Mouse (Mus musculus): ENCODE results near the gene Zfp811.
A peak's percentile ranks its signal among the peaks of the same experiment; 100 is the strongest.
"Not testable (repeated sequence)": the region's sequence is repeated elsewhere in the genome, so short reads cannot be mapped to it uniquely, and the experiment has no call there.

Gene Zfp811

DNA sequence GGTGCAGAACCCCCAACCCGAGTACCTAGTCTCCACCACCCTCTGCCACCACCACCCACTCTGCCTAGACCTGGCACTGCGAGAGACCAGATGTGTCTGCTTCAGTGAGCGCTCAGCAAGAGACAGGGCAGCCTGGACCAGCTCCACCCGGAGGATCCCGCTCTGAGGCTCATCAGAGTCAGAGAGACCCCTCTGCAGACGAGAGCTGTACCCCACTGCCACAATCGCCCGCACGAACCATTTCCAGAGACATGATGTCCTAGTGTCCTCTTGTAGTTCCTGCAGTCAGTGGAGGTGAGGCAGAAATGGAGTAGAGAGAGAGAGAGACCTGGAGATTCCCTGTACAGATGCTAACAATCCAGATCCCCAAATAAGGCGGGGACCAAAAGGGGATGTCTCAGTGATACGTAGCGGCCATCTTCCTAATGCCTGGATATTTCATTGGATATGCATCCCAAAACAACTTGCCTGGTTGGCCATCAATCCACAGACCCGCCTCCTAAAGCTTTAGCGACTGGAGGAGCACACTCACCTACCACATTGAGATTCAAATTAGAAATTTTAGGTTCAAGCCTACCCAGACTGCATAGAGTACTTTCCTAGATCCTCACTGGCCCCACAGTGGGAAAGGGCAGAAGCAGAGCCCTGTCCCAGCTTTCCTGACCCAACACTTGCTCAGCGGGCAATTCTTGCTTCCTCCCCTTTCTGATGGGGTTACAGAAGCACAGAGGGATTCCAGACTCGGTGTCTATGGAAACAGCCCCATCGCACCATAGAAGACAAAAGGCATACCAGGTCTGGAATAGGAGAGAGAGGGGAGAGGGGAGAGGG, at the start of gene Zfp811:
Gene Zfp811 (minus strand): TSS at position 388 of the 831 bp plus-strand sequence.
- DNase-seq (ENCODE audit: low read depth, low spot score) = peak; percentile 86

DNA sequence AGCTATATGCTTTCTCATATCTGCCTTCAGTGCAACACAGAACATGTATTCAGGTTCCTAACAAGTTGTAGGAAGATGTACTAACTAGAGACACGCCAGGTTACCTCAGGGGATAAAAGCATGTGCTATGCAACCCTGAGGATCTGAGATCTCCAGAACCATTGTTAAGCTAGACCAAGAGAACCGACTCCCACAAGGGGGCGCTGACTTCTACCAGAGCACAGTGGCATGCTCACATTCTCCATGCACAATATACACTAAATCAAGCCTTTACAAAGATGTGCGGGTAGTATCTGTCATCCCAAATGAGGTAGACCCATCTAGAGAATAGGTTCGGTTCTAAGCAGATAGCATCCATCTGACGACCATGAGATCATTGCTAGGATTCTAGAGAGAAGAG, 47.0 kb upstream of the Zfp811 start:
- DNase-seq (ENCODE audit: low read depth, low spot score) = not testable (repeated sequence)

DNA sequence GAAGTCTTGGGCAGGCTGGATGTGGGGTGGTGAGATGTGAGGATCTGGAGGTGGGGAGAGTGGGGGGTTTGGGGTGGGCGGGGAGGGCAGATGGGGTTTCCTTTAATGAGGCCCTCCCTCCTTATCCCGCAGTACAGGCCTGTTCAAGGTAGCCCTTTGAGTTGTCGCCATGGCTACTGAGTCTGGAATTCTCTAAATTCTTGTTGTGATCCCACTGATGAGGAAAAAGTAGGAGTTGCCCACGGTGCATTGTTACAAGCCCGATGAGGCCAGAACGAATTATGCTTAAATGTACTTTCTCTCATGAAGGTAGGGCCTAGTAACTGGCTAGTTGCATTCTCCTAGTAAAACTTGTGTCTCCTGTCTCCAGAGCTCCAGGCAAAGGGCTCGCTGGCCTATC, 41.9 kb upstream of the Zfp811 start:
- no peak for DNase-seq (ENCODE audit: low read depth, low spot score)

DNA sequence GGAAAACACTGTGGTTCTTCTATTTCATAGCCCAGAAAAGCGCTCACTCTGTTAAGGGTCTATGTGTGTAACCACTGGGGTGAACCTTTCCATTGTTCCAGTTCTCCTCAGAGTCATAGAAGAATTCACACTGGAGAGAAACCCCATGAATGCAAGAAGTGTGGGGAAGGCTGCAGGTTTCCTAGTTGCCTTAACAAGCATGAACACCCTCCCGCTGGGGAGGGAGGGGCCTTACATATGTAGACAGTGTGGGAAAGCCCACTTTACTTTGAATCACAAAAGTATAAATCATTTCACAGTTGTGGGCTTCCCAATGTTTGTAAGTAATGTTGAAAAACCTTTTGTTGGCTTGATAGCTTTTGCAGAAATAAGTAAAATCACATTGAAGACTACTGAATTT, 31.7 kb upstream of the Zfp811 start:
- peak; percentile 56 for DNase-seq (ENCODE audit: low read depth, low spot score)

DNA sequence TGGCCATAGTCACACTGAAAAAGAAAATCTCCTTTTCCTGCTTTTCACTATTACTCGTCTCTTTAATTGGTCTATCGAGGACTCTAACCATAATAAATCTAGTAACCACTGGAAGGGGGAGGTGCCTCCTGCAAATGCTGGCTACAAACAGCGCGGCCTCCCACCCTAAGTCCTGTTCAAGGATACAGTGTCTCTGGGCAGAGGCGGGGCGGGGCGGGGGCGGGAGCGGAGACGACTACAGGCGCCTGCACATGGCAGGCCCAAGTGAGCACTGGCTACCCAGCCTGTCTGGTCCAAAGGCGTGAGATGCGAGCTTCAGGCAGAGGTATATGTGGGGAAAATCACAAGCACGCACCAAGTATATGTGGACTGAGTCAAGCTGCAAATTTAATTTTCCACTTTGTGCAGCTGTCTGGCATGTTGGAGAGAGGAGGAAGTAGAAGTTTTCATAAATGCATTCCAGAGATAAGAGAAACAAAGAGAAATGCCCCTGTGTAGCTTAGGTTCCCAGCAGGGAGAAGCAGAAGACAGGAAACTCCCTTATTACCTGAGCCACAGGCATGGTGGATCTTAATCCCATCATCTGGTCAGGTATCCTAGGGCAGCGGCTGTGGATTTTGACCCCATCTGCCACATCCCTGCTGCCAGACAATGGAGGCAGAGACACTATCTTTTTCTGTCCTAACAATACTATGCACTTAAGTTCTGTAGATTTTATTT, 29.5 kb upstream of the Zfp811 start:
- DNase-seq (ENCODE audit: low read depth, low spot score) = no peak

DNA sequence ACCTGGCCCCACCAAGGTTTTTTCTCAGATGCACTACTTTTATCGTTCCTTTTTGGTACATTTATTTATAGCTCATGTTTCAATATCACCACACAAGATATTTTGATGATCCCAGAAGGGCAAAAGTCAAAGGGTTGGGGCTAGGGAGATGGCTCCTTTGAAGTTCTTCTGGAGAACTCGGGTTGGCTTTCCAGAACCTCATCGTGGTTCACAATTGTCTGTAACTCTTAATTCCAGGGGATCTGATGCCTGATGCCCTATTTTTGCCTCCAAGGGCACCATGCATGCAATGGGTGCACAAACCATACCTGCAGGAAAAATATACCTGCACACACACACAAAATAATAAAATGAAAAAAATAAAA, 20.7 kb upstream of the Zfp811 start:
- DNase-seq (ENCODE audit: low read depth, low spot score) = no peak

DNA sequence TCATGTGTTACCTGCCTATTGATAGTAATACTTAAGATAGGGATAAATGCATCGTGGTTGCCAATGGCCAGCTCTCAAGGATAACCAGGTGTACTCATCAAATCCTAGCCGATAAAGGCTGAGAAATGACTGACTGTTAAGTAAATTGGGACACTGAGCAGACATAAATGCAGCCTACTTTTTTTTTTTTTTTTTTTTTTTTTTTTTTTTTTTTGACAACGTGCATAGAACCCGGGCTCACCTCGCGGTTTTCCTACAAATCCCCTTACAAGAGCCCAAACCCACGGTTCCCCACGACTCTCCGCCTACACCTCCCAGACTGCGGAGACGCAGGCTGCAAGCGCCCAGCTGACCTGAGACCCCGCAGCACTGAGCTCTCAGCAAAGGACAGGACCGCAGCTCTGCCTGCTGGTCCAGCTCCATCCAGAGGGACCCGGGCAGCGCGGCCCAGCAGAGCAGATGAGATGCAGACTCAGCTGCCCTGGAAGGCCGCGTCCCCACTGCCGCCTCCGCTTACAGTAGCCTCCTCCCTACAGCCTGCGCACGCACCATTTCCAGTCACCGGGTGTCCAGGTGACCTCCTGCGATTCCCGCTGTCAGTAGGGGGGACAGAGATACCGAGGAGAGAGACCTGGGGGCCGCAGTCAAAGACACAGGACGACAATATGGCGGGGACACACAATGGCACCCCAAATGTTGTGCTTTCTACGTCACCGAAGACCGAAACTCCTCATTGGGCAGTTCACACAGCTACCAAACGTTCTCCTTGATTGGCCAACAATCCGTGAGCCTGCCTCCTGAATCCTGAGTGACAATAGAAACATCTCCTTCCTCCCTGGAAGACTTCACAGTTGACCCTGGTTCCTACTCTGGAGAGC, 20.0 kb upstream of the Zfp811 start, which contains the start of gene Zfp799:
Gene Zfp799 (minus strand): TSS at position 722 of the 878 bp plus-strand sequence.
- peak; percentile 91 for DNase-seq (ENCODE audit: low read depth, low spot score)

DNA sequence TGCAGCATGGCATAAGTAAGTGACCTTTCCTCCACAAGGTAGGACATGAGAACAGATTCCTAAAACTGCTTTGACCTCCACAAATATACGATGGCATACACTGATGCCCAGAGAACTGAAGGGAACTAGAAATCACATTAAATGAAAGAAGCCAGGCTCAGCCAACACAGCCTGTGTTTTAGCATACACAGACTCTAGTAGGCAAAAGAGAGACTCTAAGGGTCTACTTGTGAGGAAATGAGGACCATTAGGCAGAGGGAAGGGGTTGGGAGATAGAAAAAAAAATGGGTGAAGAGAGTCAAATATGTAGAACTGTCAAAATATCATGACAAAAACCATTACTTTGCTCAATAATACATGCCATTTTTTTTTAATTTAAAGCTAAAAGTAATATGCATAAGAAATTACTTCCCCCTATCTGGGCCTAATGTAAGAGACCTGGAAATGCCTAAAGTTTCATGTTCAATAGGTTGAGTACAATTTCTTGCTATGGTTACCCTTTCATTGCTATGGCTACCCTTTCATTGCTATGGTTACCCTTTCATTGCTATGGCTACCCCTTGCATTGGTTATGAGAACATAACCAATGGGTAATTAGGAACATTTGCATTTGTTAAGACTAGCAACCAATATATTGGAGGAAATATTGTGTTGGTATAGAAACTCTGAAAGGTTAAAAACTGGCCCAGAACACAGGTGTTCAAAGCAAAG, 6.5 kb upstream of the Zfp811 start:
- DNase-seq (ENCODE audit: low read depth, low spot score) = peak; percentile 51

DNA sequence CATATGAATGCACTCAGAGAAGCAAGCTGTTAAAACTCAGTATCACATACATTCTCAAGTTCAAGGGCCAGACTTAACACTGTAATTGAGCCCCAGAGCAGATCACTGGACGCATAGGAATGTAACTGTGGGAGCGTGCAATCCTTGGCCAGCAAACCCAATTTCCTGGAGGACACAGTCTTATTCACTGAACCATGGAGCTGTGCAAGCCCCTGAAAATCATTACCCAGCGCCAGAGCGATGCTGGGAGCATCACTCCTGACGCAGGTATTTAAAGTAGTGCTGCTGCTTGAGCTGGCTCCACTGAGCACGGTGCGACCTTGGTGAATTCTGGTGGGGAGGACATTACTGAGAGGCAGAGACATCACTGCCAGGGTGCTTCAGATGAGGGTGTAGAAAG, 4.4 kb upstream of the Zfp811 start:
- DNase-seq (ENCODE audit: low read depth, low spot score) = no peak

DNA sequence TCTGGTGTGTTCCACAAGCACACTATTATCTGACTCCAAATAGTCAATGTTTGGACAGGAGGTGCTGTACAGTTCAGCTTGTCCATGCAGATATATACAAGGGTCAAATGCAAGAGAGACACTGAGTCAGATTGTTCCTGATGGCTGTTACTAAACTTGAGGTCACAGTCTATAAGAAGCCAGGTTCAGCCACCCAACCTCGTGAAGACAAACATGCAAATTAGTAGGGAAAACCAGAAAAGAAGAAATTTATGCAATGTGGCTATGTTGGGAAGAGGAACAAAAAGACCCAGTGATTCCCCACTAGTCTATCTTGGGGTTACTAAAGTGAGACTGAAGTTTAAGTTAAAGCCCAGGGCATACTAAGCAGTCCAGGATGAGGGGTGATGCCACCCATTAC, 917 bp upstream of the Zfp811 start:
- no peak for DNase-seq (ENCODE audit: low read depth, low spot score)

DNA sequence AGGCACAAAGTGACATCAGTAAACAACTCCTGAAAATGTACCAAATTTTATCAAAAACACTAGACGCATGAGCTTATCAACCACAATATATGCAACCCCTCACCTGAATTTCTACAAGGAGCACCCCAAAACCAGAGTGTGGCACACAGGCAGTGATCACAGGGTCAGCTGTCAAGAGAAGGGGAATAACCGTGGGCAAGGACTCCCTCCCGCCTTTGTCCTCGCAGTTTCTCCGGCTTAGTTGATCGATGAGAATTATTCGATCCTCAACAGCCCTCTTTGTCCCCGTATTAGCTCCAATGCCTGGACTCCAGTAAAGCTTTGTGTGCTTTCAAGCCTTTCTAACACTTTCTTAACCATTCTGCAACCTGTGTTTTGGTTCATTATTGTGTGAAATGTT, 810 bp downstream of the Zfp811 start:
- DNase-seq (ENCODE audit: low read depth, low spot score) = peak; percentile 30

DNA sequence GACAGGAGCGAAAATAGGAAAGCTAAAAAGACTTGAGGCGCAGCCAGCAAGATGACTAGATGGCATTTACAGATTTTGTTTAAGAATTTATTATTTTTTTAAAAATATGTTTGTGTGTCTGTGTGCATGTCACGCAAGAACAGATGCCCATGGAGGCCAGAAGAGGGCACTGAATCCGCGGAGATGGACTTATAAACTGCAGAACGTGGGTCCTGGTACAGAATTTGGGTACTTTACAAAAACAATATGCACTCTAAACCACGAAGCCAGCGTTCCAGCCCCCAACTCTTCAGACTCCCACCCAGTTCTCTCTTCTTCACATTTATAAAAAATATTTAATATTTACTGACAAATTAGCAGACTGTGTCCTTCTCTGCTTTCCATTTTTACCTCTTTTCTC, 20.5 kb downstream of the Zfp811 start:
- no peak for DNase-seq (ENCODE audit: low read depth, low spot score)

DNA sequence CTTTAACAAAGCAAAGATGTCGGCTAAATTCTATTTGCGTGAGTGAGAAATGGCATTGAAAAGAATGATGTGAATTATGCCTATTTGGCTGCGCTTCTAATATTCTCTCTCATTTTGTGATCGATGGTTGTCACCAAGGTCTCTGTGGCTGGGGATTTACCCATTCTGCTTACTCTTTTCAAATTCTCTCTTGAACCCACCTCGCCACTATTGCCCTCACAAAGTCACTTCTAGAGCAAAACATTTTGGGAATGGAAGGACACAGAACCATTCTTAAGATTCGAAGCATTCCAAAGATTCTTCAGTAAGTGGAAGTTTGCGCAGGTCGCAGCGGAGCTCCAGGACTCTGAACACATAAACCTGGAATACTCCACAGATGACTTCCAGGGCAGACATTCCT, 21.2 kb downstream of the Zfp811 start:
- peak; percentile 21 for DNase-seq (ENCODE audit: low read depth, low spot score)

DNA sequence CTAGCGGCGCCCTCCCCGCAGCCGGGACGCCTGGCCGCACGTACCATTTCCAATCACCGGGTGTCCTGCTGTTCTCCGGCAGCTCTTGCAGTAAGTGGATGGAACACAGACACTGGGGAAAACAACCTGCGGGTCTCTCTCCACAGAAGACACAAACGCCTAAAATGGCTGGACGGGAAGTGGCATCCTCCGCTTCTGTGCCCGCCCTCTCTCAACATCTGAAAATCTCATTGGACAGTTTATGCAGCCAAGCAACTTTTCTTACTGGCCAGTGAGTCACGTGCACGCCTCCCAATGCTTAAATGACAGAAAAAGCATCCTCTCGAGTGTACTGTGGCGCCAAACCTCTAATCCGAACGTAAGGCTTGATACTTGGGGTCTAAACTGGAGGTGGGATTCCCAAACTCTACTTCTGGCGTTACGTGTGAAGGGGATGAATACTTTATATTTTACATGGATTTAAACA, 21.6 kb downstream of the Zfp811 start, which contains the start of gene Zfp871:
Gene Zfp871 (minus strand): TSS at position 194 of the 466 bp plus-strand sequence.
- peak; percentile 92 for DNase-seq (ENCODE audit: low read depth, low spot score)

DNA sequence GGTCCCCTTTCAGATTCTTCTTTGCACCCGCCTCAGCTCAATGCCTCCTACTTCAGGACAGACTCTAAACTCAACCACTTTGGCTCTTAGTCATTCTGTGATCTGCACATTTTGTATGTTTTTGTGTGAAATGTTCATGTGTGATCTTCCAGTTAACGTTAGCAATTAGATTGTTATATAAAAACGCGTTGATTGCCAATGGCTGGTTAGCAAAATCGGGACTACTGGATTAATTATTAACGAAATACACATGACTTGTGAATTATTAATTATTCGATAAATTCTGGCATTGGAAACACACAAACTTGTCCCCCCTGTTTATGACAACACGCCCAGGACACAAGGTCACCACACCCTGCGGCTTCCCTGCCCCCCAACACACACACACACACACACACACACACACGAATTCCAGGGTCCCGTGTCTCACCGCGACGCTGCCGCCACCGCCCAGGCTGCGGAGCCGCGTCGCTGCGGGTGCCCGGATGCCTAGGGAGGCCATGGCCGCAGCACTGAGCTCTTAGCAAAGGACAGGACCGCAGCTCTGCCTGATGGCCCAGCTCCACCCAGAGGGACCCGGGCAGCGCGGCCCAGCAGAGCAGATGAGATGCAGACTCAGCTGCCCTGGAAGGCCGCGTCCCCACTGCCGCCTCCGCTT, 22.2 kb downstream of the Zfp811 start:
- DNase-seq (ENCODE audit: low read depth, low spot score) = no peak

DNA sequence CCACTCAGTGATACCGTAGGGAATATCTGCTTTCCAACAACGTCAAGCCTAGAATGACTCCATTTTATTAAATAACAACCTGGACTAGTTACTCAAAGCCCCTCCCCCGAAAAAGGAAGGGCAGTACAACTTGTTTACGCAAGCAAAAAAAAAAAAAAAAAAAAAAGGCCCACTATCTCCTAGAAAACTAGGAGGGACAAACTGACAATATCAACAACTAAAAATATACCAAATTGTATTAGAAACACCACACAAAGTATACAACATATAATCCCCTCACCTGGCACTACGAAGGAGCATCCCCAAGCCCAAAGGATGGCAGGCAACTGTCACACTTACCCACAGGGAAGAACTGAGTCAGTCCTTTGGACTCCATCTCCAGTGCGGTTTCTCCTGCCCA, 22.8 kb downstream of the Zfp811 start:
- DNase-seq (ENCODE audit: low read depth, low spot score) = no peak

DNA sequence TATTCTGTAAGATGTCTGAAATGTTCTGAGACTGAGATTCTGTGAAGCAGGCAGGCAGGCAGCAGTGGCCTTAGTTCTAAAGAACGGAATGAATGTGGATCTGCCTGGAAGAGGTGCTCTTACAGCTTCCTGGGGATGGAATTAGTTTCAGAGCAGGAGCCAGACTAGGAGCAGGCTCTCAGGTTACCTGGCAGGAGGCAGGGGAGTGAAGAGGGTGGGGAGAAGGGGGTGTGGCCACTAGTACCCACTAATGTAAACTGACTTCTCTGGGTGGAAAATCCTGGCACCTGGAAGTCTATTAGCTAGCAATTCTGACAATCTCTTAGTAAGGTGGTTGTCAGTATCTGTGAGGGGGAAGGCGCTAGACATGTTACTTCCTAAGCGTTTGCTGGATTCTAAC, 24.1 kb downstream of the Zfp811 start:
- no peak for DNase-seq (ENCODE audit: low read depth, low spot score)

DNA sequence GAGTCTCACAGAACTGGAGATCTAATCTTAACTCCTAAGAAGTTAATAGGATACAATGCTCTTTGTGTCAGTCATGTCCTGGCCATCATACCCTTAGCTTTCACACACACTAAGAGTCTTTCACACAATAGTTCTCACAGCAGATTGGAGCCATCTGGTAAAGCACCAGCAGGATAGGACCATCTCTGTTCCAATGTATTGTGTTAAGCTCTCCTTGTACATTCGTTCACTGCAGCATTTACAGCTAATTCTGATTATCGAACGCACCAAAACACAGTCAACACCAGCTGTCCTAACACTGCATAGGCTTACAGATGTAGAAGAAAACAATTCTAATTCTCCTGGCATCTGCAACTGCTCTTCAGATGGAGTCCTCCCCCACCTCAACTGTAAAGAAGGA, 32.2 kb downstream of the Zfp811 start:
- no peak for DNase-seq (ENCODE audit: low read depth, low spot score)

DNA sequence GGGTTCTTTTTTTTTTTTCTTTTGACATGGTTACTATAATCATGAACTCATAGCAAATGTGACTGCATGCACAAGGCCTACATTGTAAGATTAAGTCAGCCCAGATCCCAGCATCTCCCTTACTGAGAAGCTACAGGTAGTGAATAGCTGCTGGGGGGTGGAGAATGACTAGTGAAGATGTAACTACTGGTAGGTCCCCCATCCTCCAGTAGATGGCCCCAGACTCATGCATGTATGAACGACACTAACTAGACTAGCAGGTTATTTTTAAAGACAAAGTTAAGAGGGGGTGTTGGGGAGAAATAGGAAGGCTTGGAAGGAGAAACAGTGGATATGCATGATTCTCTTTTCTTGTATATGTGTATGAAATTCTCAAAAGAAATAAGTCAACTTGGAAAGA, 38.5 kb downstream of the Zfp811 start:
- DNase-seq (ENCODE audit: low read depth, low spot score) = no peak

DNA sequence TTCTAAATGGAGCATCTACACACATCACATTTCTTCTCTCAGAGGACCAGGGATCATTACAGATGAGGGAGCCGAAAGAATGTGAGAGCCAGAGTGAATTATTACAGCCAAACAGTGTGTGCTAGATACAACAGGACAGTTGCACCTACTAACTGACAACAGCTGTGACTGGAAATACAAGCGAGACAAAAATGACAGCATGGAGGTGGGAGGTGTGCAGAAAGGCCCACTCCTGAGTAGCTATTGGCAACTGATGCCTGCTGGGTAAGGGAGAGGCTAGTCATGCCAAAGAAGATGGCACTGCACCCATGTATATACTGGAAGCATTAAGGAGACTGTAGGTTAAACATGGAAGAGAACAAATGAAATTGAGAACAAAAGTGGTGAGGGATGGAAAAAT, 43.3 kb downstream of the Zfp811 start:
- no peak for DNase-seq (ENCODE audit: low read depth, low spot score)

DNA sequence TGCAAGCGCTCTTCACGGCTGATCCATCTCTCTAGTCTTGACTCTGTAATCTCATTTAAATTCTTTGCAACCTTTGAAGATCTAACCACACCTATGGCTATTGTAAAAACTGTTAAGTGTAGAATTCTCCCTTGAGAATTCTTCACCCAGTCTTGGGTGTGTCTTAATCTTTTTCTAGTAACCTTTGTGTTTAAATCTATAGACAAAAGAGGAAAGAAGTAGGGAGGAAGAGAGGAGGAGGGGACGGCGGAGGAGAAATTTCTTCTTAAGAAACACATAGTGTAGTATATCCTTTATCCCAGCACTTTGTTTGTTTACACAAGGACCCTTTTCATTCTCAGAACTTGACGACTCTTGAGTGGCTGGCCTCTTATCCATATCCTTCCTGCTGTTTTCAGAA, 52.4 kb downstream of the Zfp811 start:
- DNase-seq (ENCODE audit: low read depth, low spot score) = no peak
